In genomic region chr7:111969198-111969887, GRCm38 (mm10) we compare ENCODE assay signal across 8 mouse cellular contexts. TPM values are rescaled to one million over a fixed set of nuclear protein-coding genes. Genes with fewer than 3 reads are reported as not detected.
DNase-seq lines count a peak whose midpoint lies in the region; ATAC-seq and TF ChIP-seq lines count a peak whose summit lies in the region.

No protein-coding gene starts in this region.

- no peak for TF ChIP-seq POLR2A in spleen, adult 2 months (IDR thresholded peaks at IDR 0.05; ENCODE audit: low read depth, low read length)

- H3K9me3 ChIP-seq in kidney, postnatal 0 days (replicated peaks; ENCODE audit: low read length): no peaks in the 10 kb centered on the region
- H3K9me3 ChIP-seq in limb, embryonic 13.5 days: no peaks in the 10 kb centered on the region

- no peak overlapping the region for H3K9ac ChIP-seq in kidney, postnatal 0 days (ENCODE audit: low read depth, low read length)
- no peak overlapping the region for H3K9ac ChIP-seq in limb, embryonic 13.5 days

- no peaks in the 10 kb centered on the region for H3K27me3 ChIP-seq in spleen, adult 2 months (ENCODE audit: control insufficient read depth, insufficient read depth, low read length)
- H3K27me3 ChIP-seq in kidney, postnatal 0 days (ENCODE audit: insufficient read depth, low read length): no peaks in the 10 kb centered on the region
- peaks cover 4% of the 10 kb centered on the region; the same call in 1 of the 2 replicates for H3K27me3 ChIP-seq in limb, embryonic 13.5 days

- H3K4me2 ChIP-seq in kidney, postnatal 0 days (ENCODE audit: low read length): no peak overlapping the region
- no peak overlapping the region for H3K4me2 ChIP-seq in limb, embryonic 13.5 days (replicated peaks)

- H3K4me3 ChIP-seq in spleen, adult 2 months (ENCODE audit: extremely low read depth, insufficient read depth, insufficient read length): no peak overlapping the region
- H3K4me3 ChIP-seq in kidney, postnatal 0 days (replicated peaks; ENCODE audit: low read depth, low read length): no peak overlapping the region
- no peak overlapping the region for H3K4me3 ChIP-seq in limb, embryonic 13.5 days

- H3K27ac ChIP-seq in spleen, adult 2 months (ENCODE audit: insufficient read depth, low read length): no peak overlapping the region
- no peak overlapping the region for H3K27ac ChIP-seq in kidney, postnatal 0 days
- no peak overlapping the region for H3K27ac ChIP-seq in limb, embryonic 13.5 days

- peak; percentile 16; the same call in 1 of the 2 replicates for TF ChIP-seq CTCF in spleen, adult 2 months (IDR thresholded peaks at IDR 0.05; ENCODE audit: extremely low read depth, insufficient read depth, insufficient read length, insufficient replicate concordance)
- TF ChIP-seq CTCF in kidney, postnatal 0 days (IDR thresholded peaks at IDR 0.05; ENCODE audit: low read depth): peak; percentile 84

- peak in 1 of 2 experiments; percentile 25 for DNase-seq in spleen, adult 2 months (ENCODE audit: low read depth in 1 of 2, low spot score in 2 of 2)
- no peak for DNase-seq in spleen, adult 12 weeks (ENCODE audit: low spot score)
- peak; percentile 77 to 84 for DNase-seq in cerebellum, adult 18-20 months
- DNase-seq in forelimb bud, embryonic 11.5 days (ENCODE audit: low read depth, low spot score): peak; percentile 60
- peak; percentile 89 for DNase-seq in kidney, postnatal 0 days (ENCODE audit: low spot score)
- peak; percentile 86 for DNase-seq in retina, embryonic 14.5 days (ENCODE audit: low spot score)
- DNase-seq in urinary bladder, postnatal 36 days (ENCODE audit: low spot score in 2 of 2): peak; percentile 72 to 74

- 55% methylated on average over 4 of the region's 4 CpGs for WGBS in spleen, adult 2 months
- WGBS in kidney, postnatal 0 days: 49% methylated on average over 4 of the region's 4 CpGs
- 54% methylated on average over 4 of the region's 4 CpGs for WGBS in limb, embryonic 13.5 days

- no peak for ATAC-seq in kidney, postnatal 0 days (replicated peaks; ENCODE audit: low FRiP score, low read depth)
- peak; percentile 51; the same call in 1 of the 2 replicates for ATAC-seq in limb, embryonic 13.5 days (ENCODE audit: low FRiP score, low read depth)

- H3K36me3 ChIP-seq in spleen, adult 2 months (ENCODE audit: control insufficient read depth, insufficient read depth, low read length): no peaks in the 10 kb centered on the region
- H3K36me3 ChIP-seq in kidney, postnatal 0 days (ENCODE audit: insufficient read depth, low read length): no peaks in the 10 kb centered on the region
- H3K36me3 ChIP-seq in limb, embryonic 13.5 days: no peaks in the 10 kb centered on the region

- H3K4me1 ChIP-seq in spleen, adult 2 months (ENCODE audit: control insufficient read depth, insufficient read depth, insufficient read length): no peaks in the 10 kb centered on the region
- no peaks in the 10 kb centered on the region for H3K4me1 ChIP-seq in kidney, postnatal 0 days (replicated peaks; ENCODE audit: insufficient read depth, low read length)
- H3K4me1 ChIP-seq in limb, embryonic 13.5 days: no peaks in the 10 kb centered on the region

RNA-seq across cellular contexts. Expression of gene Usp47, which starts 54.0 kb away (rescaled TPM):
- 4.2 and 5.2 TPM in 2 replicates for polyA plus RNA-seq in spleen, adult 2 months (2012; rRNA removed)
- 37.3 and 42.1 TPM in 2 replicates for polyA plus RNA-seq in kidney, postnatal 0 days (2015; fragmentation: Nextera tagmentation; extraction: Ambion mirVana)
- 76.8 and 80.1 TPM in 2 replicates for polyA plus RNA-seq in limb, embryonic 13.5 days (2015; fragmentation: Nextera tagmentation; extraction: Ambion mirVana)
